Mouse (Mus musculus): ENCODE measurements around the gene Fam171a2.

Gene Fam171a2

DNA sequence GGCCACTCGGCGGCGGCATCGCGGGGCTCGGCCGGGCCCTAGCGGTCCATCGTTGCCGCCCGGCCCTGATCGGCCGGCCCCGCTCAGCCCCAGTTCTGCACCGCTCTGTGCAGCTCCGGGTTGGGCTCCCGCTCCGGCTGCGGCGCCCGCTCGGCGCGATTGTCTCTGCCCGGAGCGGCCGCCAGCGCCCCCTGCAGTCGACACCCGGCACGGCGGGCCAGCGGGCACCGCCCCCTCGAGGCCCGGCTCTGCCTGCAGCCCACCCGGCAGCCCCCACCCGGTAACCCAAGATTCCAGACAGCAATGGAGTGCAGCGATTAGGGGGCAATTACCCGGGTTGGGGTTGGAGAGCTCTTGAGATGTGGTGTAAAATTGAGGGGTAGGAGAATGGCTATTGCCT is at the start of gene Fam171a2:
Gene Fam171a2 (minus strand): TSS at position 186 of the 400 bp plus-strand sequence.
- no peak for TF ChIP-seq GATA4 (IDR thresholded peaks at IDR 0.05; ENCODE audit: insufficient replicate concordance, low read length)

DNA sequence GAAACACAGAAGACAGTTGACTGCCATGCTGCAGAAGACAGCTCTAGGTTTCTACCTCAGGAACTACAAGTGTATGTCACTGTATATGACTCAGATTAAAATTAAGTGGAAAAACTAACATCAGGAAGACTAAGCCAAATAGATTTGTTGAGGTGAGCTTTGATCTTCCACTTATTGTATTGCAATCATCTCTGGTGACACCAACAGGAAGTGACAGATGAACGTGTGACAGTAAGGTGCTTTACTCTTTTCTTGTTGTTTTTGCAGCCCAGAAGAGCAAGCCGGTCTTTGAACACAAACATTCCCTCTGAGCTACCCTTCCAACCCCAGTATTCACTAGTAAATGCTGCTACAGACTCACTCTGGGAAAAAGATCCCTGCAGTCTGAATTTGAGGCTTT is 49.2 kb upstream of the Fam171a2 start:
- no peak for TF ChIP-seq GATA4 (IDR thresholded peaks at IDR 0.05; ENCODE audit: insufficient replicate concordance, low read length)

DNA sequence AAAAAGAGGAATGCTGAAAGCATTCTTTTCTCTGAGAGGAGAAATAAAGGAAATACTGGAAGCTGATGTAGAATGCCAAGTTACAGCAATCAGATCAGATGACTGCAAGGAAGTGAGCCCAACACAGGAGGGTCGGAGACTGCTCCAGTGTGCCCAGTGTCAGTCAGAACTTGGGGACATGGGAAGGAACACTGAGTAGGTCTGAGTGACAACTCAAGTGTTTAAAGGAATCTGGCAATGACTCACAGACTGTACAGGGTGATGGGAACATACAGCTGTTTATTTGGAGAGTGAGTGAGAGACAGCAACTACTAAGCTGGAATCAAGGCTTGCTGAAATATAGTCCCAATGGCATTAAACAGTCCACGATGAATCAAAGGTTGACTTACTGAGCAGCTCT is 48.7 kb upstream of the Fam171a2 start:
- TF ChIP-seq GATA4 (IDR thresholded peaks at IDR 0.05; ENCODE audit: insufficient replicate concordance, low read length), result no peak

DNA sequence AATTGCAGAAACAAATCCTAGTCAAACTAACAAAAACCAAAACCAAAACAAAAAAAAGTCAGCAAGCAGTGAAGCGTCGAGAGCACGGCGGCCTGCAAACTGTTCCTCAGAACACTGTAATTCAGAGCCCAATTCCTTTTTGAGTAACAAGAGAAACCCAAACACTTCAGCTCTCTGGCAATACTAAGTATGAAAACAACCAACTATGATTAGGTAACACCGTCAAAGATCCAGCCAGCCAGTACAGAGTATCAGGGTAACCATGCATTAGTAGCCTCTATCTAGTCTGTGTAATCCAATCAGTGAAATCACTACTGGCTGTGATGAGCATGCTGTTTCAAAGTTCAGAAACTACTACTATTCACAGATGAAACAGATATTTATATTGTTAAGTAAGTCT is 48.3 kb upstream of the Fam171a2 start:
- TF ChIP-seq GATA4 (IDR thresholded peaks at IDR 0.05; ENCODE audit: insufficient replicate concordance, low read length), result no peak

DNA sequence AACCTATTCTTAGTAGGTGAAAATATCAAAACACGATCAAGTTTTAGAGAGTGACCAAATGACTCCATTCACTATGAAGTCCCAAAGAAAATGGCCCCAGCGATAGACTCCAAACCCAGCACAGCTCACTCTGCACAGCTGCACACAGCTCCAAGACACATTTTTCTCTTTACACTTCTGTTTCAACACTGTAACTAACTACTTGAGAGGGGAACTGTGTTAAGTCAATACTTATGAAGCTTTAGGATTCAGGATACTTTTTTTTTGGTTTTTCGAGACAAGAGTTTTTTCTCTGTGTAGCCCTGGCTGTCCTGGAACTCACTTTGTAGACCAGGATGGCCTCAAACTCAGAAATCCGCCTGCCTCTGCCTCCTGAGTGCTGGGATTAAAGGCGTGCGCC is 47.6 kb upstream of the Fam171a2 start:
- TF ChIP-seq GATA4 (IDR thresholded peaks at IDR 0.05; ENCODE audit: insufficient replicate concordance, low read length), result no peak

DNA sequence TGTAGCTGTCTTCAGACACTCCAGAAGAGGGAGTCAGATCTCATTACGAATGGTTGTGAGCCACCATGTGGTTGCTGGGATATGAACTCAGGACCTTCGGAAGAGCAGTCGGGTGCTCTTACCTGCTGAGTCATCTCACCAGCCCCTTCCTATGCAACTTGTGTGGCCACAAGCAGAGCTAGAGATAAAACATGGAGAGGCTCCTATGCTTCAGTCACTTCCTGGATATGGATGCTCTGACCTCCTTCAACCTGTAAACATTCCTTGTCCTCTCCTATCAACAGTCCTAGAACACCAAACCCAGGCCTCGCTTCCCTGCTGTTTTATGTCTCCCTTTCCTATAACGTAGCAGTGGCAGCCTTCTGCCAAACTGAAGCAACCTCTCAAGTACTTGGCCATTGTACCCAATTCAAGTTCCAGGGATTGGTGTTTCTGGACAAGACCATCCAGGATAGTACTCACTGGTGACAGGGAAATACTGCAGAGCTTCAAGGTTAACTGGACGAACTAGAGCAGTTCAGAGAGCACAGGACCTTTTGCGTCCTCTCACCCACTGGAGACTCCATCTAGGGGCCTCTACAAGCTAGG is 46.7 kb upstream of the Fam171a2 start:
- no peak for TF ChIP-seq GATA4 (IDR thresholded peaks at IDR 0.05; ENCODE audit: insufficient replicate concordance, low read length)

DNA sequence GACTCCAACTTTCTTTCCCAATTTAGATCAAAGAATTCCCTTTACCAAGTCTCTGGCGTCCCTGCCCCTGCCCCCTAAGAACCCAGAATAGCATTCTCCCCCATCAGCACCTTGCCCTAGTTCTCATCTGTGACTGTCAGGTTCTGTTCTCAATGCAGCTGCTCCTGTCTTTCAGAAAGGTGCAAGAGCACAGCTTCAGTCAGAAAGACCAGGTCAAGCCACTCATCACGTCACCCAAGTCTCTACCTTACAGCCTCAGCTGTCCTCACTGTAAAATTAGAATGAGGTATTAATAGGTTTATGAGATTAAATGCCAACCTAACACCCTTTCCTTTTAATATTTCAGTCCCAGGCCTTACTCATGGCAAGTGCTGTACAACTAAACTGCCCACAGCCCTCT is 45.8 kb upstream of the Fam171a2 start:
- TF ChIP-seq GATA4 (IDR thresholded peaks at IDR 0.05; ENCODE audit: insufficient replicate concordance, low read length), result no peak

DNA sequence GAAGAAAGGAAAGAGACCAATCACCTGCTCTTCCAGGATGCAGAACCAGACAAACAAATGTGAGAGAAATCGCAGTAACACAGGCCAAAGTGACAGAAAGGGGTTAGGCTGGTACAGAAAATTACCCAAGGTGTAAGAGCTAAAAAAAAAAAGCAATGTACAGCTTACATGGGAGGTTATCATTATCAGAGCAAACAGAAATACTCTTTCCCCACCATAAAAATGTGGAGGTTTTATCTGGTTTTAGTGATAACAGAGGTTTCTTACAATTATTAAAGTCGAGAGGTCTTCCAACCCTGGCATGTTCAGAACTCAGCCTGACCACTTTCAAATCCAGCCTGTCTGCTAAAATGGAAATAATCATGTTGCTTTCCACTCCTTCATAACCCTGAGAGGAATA is 40.4 kb upstream of the Fam171a2 start:
- no peak for TF ChIP-seq GATA4 (IDR thresholded peaks at IDR 0.05; ENCODE audit: insufficient replicate concordance, low read length)

DNA sequence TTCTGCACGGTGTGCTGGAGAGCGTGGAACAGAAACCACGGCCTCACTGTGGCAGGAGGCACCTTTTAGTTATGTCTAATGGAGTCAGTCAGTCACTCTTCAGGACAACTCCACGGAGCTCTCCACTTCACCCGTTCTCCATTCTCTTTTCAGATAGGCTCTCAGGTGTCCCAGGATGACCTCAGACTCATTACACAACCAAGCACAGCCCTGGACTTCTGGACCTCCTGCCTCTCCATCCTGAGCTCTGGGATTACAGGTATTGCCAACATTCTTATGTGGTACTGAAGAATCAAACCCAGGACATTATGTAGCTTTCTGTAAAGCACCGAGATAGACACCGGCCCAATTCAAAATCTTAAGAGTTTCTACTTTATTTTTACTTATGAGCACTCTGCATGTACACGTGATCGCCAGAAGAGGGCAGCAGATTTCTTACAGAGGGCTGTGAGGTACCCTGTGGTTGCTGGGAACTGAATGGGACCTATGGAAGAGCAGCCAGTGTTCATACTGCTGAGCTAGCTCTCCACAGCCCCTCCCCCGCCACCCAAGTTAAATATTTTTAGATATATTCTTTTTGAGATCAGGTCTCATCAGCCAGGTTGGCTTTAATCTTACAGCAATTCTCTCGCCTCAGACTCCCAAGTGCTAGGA is 39.4 kb upstream of the Fam171a2 start:
- no peak for TF ChIP-seq GATA4 (IDR thresholded peaks at IDR 0.05; ENCODE audit: insufficient replicate concordance, low read length)

DNA sequence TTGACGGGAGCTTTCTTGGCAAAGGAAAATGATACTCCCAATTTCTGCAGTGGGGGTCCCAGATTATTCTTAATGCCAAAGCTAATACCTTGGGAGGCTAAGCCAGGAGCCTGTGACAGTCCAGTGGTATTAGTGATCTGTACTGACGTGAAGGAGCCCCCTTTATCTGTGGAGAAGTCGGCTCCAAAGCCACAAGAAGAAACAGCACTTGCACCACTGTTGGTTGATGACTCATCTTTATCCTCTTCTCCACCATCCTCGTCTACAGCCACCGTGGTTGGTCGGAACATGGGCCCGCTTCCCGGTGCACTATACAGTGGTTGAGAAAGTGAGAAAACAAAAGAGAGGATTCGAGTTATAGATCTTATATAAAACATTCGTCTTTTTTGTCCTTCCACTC is 34.3 kb upstream of the Fam171a2 start:
- TF ChIP-seq GATA4 (IDR thresholded peaks at IDR 0.05; ENCODE audit: insufficient replicate concordance, low read length), result no peak

DNA sequence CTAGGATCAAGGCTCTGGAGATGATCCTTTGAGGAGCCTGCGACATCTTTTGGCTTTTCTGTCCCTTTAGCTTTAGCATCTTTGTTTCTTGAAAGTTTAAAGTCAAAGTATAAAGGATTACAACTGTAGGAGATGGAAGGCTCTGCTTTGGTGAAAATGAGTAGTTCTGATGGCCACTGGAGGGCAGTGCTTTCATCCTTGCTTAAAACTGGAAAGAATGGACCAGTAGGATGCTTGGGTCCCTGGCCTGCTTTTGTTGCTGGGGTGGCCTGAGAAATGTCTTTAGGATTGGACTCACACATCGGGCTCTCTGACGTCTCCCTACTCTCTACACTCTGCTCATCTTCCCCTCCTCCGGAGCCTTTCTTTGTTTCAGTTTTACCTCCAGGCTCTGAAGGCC is 33.4 kb upstream of the Fam171a2 start:
- TF ChIP-seq GATA4 (IDR thresholded peaks at IDR 0.05; ENCODE audit: insufficient replicate concordance, low read length), result no peak

DNA sequence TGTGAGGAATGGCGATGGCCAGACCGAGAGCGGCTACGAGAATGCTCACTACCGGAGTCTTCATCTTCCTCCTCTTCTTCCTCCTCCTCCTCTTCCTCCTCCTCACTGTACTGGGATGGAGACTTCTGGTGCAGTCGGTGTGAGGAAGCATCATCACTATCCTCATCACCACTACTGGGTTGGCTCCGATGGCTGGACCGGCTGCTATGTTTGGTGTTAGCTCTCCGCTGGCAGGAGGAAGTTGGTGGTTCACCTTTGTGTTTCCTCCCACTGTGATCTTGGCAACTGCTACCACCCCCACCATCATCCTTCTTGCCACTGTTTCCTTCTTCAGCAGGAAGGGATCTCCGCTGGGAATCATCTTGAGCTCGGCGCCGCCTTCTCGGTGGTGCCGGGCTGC is 32.6 kb upstream of the Fam171a2 start:
- TF ChIP-seq GATA4 (IDR thresholded peaks at IDR 0.05; ENCODE audit: insufficient replicate concordance, low read length), result no peak

DNA sequence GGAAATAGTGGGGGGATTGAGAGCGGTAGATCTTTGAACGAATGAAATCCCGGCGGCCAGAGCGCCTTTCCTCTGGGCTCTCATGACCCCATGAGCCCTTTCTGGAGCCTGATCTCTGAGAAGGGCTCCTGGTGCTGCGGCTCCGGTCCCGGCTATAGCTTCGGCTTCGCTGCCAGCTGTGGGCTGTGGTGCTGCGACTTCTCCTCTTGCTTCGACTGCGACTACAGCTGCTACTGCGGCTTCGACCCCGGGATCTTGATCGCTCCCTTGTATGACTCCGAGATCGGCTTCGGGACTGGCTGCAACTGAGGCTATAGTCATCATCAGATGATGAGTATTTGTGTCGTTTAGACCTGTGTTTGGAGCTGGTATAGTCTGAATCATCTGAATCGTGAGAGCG is 32.1 kb upstream of the Fam171a2 start:
- TF ChIP-seq GATA4 (IDR thresholded peaks at IDR 0.05; ENCODE audit: insufficient replicate concordance, low read length), result no peak

DNA sequence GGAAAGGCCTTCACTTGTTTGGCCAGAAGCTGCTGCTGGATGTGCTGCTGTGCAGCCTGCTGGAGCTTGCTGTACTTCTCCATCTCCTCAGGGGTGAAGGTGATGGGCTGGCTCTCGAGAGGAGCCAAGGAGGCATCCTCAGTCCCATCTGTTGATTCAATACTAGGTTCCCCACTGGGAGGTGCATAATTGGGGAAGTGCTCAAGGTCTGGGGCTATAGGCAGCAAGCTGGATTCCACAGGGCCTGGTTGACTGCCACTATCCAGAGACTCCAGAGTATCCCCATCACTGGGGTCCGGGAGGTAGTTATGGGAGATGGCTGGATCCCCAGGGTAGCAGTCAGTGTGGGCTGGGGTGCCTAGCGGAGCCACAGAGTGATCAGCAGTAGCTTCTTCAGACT is 31.2 kb upstream of the Fam171a2 start:
- no peak for TF ChIP-seq GATA4 (IDR thresholded peaks at IDR 0.05; ENCODE audit: insufficient replicate concordance, low read length)

DNA sequence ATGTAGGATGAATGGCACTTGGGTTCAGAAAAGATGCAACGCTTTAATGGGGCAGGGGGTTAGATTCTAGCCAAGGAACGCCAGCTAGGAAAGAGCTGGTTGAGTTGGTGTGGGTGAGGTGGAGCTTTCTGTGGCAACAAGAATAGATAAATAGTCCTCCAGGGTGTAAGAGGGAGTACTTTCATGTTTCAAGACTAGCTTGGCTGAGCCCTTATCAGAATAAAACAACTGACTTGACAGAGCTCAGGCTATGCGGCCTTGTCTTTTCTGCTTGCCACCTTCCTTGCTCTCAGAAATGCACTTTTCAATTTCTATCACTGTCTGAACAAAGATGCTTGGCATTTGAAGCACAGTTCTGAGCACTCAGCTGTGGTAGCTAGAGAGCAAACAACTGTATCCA is 27.5 kb upstream of the Fam171a2 start:
- no peak for TF ChIP-seq GATA4 (IDR thresholded peaks at IDR 0.05; ENCODE audit: insufficient replicate concordance, low read length)

DNA sequence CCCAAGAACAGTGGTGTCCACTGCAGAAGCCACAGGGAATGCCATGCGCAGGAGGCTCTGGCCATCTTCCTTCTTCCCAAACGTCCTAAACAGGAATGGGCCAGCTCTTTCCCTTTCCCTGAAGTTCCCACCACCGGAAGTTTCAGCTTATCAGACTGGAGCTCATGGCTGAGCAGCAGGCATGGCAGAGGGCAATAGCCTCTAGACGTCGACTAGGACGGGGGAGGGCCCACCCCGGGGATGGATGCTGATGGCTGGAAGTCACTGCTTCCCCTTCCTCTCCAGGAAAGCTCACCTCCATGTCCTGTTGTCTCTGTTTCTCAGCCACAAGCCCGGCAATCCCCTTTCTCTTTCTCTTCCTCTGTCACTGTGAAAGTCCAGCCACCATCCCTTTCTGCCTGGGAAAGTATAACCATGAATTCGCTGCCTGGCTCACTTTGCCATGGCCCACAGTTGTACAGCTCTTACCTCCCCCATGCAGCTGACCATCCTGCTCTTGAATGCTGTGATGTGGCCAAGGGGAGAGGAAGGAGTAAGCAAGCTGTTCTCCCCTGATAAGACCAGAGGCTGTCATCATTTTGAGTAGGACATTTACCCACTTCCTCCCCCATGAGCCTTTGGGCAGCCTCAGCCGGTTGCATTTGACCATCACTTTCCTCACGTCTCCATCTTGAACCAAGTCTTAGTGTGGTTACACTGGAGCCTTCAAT is 22.3 kb upstream of the Fam171a2 start, which contains the start of gene Itga2b:
Gene Itga2b (minus strand): TSS at position 475 of the 710 bp plus-strand sequence.
- TF ChIP-seq GATA4 (IDR thresholded peaks at IDR 0.05; ENCODE audit: insufficient replicate concordance, low read length), result no peak
